Mouse (Mus musculus) lung, embryonic 14.5 days (tissue): ENCODE results near the gene Acbd4. TPM values are rescaled to one million over a fixed set of nuclear protein-coding genes. Genes with fewer than 3 reads are reported as not detected.

Source experiments
- ATAC-seq: fragments of 200-750 bp; cut with Nextera tagmentation; 2 replicates; pipeline ENCODE4 v1.8.0; 2017; ENCODE audit warnings: mild to moderate bottlenecking, moderate TSS enrichment, moderate library complexity; ENCODE audit not compliant: insufficient read depth
- DNase-seq: peaks from one replicate; pipeline ENCODE4 v3.0.0-alpha.2; 2015
- H3K27ac ChIP-seq: fragments of 300-500 bp; sonication (generic); 2 replicates; pipeline ENCODE4 v1.5.1; 2014; ENCODE audit warnings: low read depth, mild to moderate bottlenecking, moderate library complexity
- H3K27me3 ChIP-seq: fragments of 300-500 bp; sonication (generic); 2 replicates; pipeline ENCODE4 v1.6.1; 2014; ENCODE audit warnings: low read length, control low read depth; ENCODE audit not compliant: insufficient read depth
- H3K36me3 ChIP-seq: fragments of 300-500 bp; sonication (generic); 2 replicates; pipeline ENCODE4 v1.6.1; 2014; ENCODE audit warnings: control low read depth; ENCODE audit not compliant: insufficient read depth
- H3K4me1 ChIP-seq: fragments of 300-500 bp; sonication (generic); 2 replicates; pipeline ENCODE4 v1.6.1; 2014; ENCODE audit warnings: antibody characterized with exemption, control low read depth; ENCODE audit not compliant: insufficient read depth
- H3K4me2 ChIP-seq: fragments of 300-500 bp; sonication (generic); 2 replicates; pipeline ENCODE4 v1.6.1; 2014; ENCODE audit warnings: mild to moderate bottlenecking
- H3K4me3 ChIP-seq: fragments of 300-500 bp; sonication (generic); 2 replicates; pipeline ENCODE4 v1.5.1; 2014; ENCODE audit warnings: low read depth, low read length
- H3K9ac ChIP-seq: fragments of 300-500 bp; sonication (generic); 2 replicates; pipeline ENCODE4 v1.6.1; 2014
- H3K9me3 ChIP-seq: fragments of 300-500 bp; sonication (generic); 2 replicates; pipeline ENCODE4 v1.6.1; 2016; ENCODE audit warnings: low read depth, low read length, control low read depth
- CTCF ChIP-seq: IDR thresholded peaks from 2 replicates; pipeline ENCODE4 v1.5.1; 2016; ENCODE audit warnings: antibody characterized with exemption, low read depth
- WGBS: fragments of 180-500 bp; shearing (Covaris S2); extraction: QIAGEN DNeasy Blood & Tissue Kit; methylation state at CpG from one replicate; pipeline ENCODE4 v1.1.7; 2014; 5-methylcytosine and 5-hydroxymethylcytosine counted together
- polyA plus RNA-seq: library from polyadenylated mRNA; unstranded; fragments of >200 nt; fragmentation: Nextera tagmentation; extraction: Ambion mirVana; gene quantifications from 2 replicates; pipeline ENCODE4 v1.2.1, GENCODE M21; 2014

The Acbd4 gene
- polyA plus RNA-seq, 1 experiment from 2014 or later: 11.0 TPM

GRCm38 (mm10) chr11:103113771-103114170, 12.3 kb downstream of the Acbd4 start:
- 80% methylated on average over 4 of the region's 4 CpGs for WGBS
- H3K27me3 ChIP-seq: no peaks in the 10 kb centered on the region
- no peak for ATAC-seq
- TF ChIP-seq CTCF: no peak
- H3K4me3 ChIP-seq: no peak overlapping the region
- no peak overlapping the region for H3K27ac ChIP-seq
- H3K4me1 ChIP-seq: peaks cover 17% of the 10 kb centered on the region
- no peak overlapping the region for H3K4me2 ChIP-seq
- H3K9me3 ChIP-seq: no peaks in the 10 kb centered on the region
- H3K9ac ChIP-seq: no peak overlapping the region
- H3K36me3 ChIP-seq: no peaks in the 10 kb centered on the region
- no peak for DNase-seq

GRCm38 (mm10) chr11:103114270-103114943, 12.9 kb downstream of the Acbd4 start:
- peak overlapping the region; percentile 96 for H3K4me2 ChIP-seq
- 87% methylated on average over 11 of the region's 11 CpGs for WGBS
- H3K27me3 ChIP-seq: no peaks in the 10 kb centered on the region
- ATAC-seq (no peak), DNase-seq (no peak)
- no peaks in the 10 kb centered on the region for H3K9me3 ChIP-seq
- peaks cover 17% of the 10 kb centered on the region for H3K4me1 ChIP-seq
- peak overlapping the region; percentile 68 for H3K4me3 ChIP-seq
- peak overlapping the region; percentile 83 for H3K9ac ChIP-seq
- no peak for TF ChIP-seq CTCF
- peak overlapping the region; percentile 94 for H3K27ac ChIP-seq
- H3K36me3 ChIP-seq: no peaks in the 10 kb centered on the region

GRCm38 (mm10) chr11:103115163-103116007, 13.9 kb downstream of the Acbd4 start:
- ATAC-seq (peak; percentile 75), DNase-seq (peak; percentile 91)
- no peaks in the 10 kb centered on the region for H3K9me3 ChIP-seq
- H3K27me3 ChIP-seq: no peaks in the 10 kb centered on the region
- H3K36me3 ChIP-seq: no peaks in the 10 kb centered on the region; the same call in 1 of the 2 replicates
- H3K4me3 ChIP-seq: peak overlapping the region; percentile 68
- peak overlapping the region; percentile 83 for H3K9ac ChIP-seq
- H3K4me2 ChIP-seq: peak overlapping the region; percentile 96
- peak overlapping the region; percentile 94 for H3K27ac ChIP-seq
- peaks cover 17% of the 10 kb centered on the region for H3K4me1 ChIP-seq
- no peak for TF ChIP-seq CTCF
- under 1% methylated on average over 34 of the region's 34 CpGs for WGBS

- no peaks in the 10 kb centered on the region for H3K9me3 ChIP-seq
- under 1% methylated on average over 52 of the region's 53 CpGs for WGBS
Observed at GRCm38 (mm10) chr11:103116008-103116818, 14.7 kb downstream of the Acbd4 start, which contains the start of gene Hexim1. Gene Hexim1, plus strand, starts transcription at chr11:103116231.

GRCm38 (mm10) chr11:103116959-103117590, 15.6 kb downstream of the Acbd4 start:
- peak overlapping the region; percentile 80 for H3K27ac ChIP-seq
- ATAC-seq (peak; percentile 21), DNase-seq (peak; percentile 85)
- H3K36me3 ChIP-seq: no peaks in the 10 kb centered on the region; the same call in 1 of the 2 replicates
- under 1% methylated on average over 35 of the region's 35 CpGs for WGBS
- TF ChIP-seq CTCF: peak; percentile 78
- H3K9me3 ChIP-seq: no peaks in the 10 kb centered on the region
- H3K4me2 ChIP-seq: peak overlapping the region; percentile 96
- H3K4me3 ChIP-seq: peak overlapping the region; percentile 68
- peaks cover 8% of the 10 kb centered on the region for H3K4me1 ChIP-seq
- H3K27me3 ChIP-seq: no peaks in the 10 kb centered on the region
- H3K9ac ChIP-seq: peak overlapping the region; percentile 68

More at GRCm38 (mm10) chr11:103116008-103116818, 14.7 kb downstream of the Acbd4 start, which contains the start of gene Hexim1:
- H3K4me1 ChIP-seq: peaks cover 16% of the 10 kb centered on the region
- H3K4me2 ChIP-seq: peak within 1 kb of the TSS; percentile 96
- H3K9ac ChIP-seq: peak within 1 kb of the TSS; percentile 83
- peak within 1 kb of the TSS; percentile 94 for H3K27ac ChIP-seq
- DNase-seq: peak; percentile 100
- peak; percentile 93 for ATAC-seq
- TF ChIP-seq CTCF: peak; percentile 1; the same call in 1 of the 2 replicates
- H3K4me3 ChIP-seq: peak within 1 kb of the TSS; percentile 68
- no peaks in the 10 kb centered on the region; the same call in 1 of the 2 replicates for H3K36me3 ChIP-seq
- no peaks in the 10 kb centered on the region for H3K27me3 ChIP-seq

- Histone ChIP-seq H3K4me3 (peak overlapping the region; percentile 68), H3K9me3 (no peaks in the 10 kb centered on the region), H3K4me1 (peaks cover 4% of the 10 kb centered on the region), H3K27ac (peak overlapping the region; percentile 80), H3K4me2 (peak overlapping the region; percentile 96), H3K36me3 (no peaks in the 10 kb centered on the region; the same call in 1 of the 2 replicates), H3K27me3 (no peaks in the 10 kb centered on the region), H3K9ac (peak overlapping the region; percentile 68)
- DNase-seq (peak; percentile 88), ATAC-seq (no peak)
- TF ChIP-seq CTCF: no peak
- WGBS: under 1% methylated on average over 38 of the region's 38 CpGs
Observed at GRCm38 (mm10) chr11:103117591-103118009, 16.1 kb downstream of the Acbd4 start.
